Mouse (Mus musculus) ES-Bruce4 (cell line): ENCODE results near the gene Bpgm.

ENCODE experiments used
- CTCF ChIP-seq: IDR thresholded peaks from one replicate; pipeline ENCODE4 v1.8.1; 2011; ENCODE audit warnings: low read depth, low read length
- EP300 ChIP-seq: IDR thresholded peaks from 2 replicates; pipeline ENCODE4 v1.6.1; 2011; ENCODE audit warnings: low read depth, low read length; ENCODE audit not compliant: insufficient read depth
- POLR2A ChIP-seq: IDR thresholded peaks from one replicate; pipeline ENCODE4 v1.8.1; 2011; ENCODE audit warnings: low read length; ENCODE audit not compliant: insufficient read depth

DNA sequence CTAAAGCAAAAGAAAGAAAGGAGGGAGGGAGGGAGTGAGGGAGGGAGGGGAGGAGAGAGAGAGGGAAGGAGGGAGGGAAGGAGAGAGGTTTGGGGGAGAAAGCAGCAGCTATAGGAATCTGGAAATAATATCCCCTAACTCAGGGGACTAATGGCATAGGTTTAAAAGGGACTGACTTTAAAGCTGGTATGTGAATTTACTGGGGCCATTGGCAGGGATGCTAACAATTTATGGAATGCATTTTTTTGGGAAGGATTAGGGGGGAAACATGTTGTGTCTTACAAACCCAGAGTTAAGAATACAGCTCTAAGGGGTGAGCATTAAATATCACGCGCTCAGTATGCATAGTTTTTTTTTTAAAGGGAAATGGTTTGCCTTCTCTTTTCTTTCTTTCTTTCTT lies 44.5 kb downstream of the Bpgm start:
- TF ChIP-seq CTCF = no peak
- no peak for TF ChIP-seq EP300
- no peak for TF ChIP-seq POLR2A
